Mouse (Mus musculus) heart, postnatal 36 days (tissue): ENCODE data around the gene Csmd2. TPM values are rescaled to one million over a fixed set of nuclear protein-coding genes. Genes with fewer than 3 reads are reported as not detected.

ENCODE experiments used
- DNase-seq, 2 experiments: peaks; one replicate each; pipeline ENCODE4 v3.0.0; 2021 to 2022
- intact Hi-C: fragments of 180-260 bp; cut with DNase I; formaldehyde crosslinking; loops from one replicate; pipeline ENCODE4 v1.15.1; 2025
- total RNA-seq, 2 experiments: library from RNA; stranded (reverse); gene quantifications; 2 replicates each; pipeline ENCODE4 v1.2.3; 2021

The Csmd2 gene
- total RNA-seq, 2 experiments from 2014 or later = 0.08 TPM; not detected in 1

GRCm38 (mm10) chr4:128325511-128325910 is 337.9 kb downstream of the Csmd2 start:
- no peak for DNase-seq
- intact Hi-C loops = no loop called here

DNA sequence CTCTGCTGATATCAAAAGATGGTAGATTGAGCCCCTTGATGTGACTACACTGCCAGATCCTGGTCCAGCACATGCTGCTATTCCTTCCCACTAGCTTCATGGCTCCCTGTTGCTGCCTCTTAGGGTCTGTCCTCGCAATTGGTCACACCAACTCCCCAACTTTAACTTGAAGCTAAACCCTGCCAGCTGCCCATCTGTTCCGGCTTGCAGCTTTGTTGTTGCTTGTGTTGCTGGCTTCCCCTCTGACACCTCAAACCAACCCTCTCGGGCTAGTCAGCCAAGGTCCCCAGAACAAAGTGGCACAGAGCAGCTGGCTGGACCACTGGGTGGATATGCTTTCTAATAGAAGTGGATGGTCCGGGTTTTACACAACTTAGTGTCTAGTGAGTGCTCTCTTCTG is 339.1 kb downstream of the Csmd2 start:
- intact Hi-C loops = no loop called here
- DNase-seq = no peak

DNA sequence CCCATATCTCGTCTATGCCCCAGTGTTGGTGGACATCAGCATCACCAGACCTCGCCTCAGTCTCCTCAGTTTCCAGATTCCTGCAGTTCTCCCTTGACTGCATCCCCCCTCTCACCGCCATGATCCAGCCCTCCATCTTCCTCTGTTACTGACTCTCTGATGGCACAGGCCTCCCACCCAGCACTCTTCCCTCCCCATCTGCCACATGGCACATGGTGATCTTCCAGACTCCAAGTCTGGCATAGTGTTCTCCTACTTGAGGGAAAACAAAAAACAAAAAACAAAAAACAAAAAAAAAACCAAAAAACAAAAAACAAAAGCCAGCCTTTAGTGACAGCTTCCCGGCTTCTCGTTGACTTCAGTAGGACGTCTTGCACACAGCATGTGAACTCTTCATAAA is 339.8 kb downstream of the Csmd2 start:
- intact Hi-C loops = no loop called here
- no peak for DNase-seq

- intact Hi-C loops = no loop called here
- DNase-seq = no peak
Measured at GRCm38 (mm10) chr4:128330519-128330918, 342.9 kb downstream of the Csmd2 start.

GRCm38 (mm10) chr4:128340457-128340856 is 352.8 kb downstream of the Csmd2 start:
- DNase-seq = no peak
- intact Hi-C loops = no loop called here

GRCm38 (mm10) chr4:128341315-128341714 is 353.7 kb downstream of the Csmd2 start:
- no peak for DNase-seq
- intact Hi-C loops = no loop called here

DNA sequence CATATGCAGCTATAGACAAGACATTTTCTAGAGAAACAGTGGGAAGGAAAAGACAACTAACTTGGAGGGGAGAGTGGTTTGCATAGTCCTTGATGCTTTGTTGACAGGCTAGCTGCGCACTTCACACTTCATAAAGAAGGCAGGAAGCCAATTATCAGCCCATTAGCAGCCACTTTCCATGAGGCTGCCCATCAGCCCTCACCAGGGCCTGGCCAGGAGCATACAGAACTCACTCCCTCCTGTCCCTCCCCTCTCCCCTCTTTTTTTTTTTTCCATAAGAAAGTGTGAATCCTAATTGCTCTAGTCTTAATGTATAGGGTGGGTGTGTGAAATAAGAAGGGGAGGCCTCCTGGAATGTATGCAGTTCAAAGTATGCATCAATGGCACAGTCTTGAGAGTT is 354.6 kb downstream of the Csmd2 start:
- intact Hi-C loops = no loop called here
- no peak for DNase-seq

DNA sequence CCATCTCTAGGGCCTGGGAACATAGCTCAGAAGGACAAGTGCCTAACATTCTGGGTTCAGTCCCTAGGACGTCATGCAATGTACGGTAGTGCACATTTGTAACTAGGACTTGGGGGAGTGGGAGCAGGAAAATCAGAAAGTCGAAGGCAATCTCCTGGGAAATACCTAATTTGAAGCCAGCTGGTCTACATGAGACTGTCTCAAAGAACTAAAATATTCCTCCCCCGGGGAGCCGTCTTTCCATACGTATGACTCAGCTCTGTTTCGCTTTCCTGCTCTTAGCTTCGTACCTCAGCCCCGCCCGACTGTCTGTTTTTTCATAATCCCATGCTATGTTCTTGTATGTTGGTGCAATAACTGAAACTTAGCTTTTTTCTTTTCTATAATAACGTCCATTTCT is 371.1 kb downstream of the Csmd2 start:
- intact Hi-C loops = no loop called here

DNA sequence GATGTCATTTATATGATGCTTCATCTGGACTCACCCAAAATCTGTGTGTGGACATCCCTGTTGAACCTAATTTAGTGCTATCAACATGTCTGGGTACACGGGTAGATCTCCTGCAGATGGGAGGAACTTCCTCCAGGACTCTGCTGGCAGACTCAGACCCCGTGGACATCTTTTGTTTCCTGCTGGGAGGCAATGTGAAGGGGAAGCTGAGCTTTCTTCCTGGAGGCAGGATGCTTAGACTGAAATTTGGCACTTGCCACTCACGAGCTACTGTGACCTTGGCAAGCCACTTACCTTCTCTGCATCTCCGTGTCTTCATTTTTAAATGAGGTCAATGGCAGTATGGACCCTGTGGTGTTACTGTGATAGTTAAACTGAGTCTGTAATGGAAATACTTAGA is 378.2 kb downstream of the Csmd2 start:
- no peak for DNase-seq

More for the DNA sequence above, 371.1 kb downstream of the Csmd2 start:
- DNase-seq = no peak

DNA sequence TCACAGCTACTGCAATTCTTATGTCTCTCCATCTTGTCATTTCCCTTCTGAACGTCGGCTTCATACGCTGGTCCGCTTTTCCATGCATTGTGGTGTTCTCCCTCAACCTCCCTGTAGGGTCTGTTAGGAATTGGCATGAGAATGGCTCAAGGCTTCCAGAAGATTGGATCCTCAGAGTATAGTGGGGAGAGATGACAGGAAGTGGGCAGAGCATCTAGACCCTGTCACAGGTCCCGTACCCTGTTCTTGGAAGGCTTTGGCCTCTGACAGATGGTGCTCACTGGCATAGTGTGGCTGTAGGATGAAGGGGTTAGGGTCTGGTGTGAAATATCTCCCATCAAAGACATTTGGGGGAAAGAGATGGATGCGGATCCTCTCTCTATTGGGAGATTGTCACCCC is 380.4 kb downstream of the Csmd2 start:
- no peak for DNase-seq

More for the DNA sequence above, 378.2 kb downstream of the Csmd2 start:
- intact Hi-C loops = no loop called here

DNA sequence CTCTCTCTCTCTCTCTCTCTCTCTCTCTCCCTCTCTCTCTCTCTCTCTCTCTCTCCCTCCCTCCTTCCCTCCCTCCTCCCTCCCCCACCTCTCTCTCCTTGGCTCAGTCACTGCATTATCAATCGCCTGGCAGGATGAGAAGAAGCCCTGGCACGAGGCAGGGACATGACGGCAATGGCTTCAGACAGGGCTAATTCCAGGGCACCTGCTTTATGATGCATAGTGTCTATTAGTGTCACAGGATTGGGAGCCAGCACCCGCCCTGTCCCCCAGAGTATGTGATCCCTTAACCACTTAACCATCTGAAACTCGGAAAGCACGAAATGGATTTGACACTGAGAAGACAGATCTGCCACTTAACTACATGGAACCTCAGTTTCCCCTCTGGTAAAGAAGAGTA is 384.1 kb downstream of the Csmd2 start:
- no peak for DNase-seq
- intact Hi-C loops = no loop called here

More for the DNA sequence above, 380.4 kb downstream of the Csmd2 start:
- intact Hi-C loops = no loop called here

DNA sequence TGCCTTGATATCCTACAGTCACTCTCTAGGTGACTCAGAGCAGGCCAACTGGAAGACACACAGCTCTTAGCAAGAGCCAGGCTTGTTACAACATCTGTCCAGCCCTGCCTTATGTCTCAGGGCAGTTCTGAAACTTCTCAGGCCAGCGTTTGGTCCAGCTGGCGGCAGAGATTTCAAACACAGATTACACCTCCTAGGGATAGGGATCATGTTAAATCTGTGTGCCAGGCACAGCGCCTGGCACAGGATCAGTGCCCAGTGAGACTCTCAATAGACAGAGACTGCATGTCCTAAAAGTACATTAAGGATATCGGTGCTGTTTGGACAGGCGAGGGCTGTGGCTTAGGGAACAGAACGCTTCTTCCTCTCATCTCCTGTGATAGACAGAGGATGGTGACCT is 385.5 kb downstream of the Csmd2 start:
- no peak for DNase-seq
- intact Hi-C loops = no loop called here

- intact Hi-C loops = no loop called here
Measured at GRCm38 (mm10) chr4:128374051-128374450, 386.4 kb downstream of the Csmd2 start.

DNA sequence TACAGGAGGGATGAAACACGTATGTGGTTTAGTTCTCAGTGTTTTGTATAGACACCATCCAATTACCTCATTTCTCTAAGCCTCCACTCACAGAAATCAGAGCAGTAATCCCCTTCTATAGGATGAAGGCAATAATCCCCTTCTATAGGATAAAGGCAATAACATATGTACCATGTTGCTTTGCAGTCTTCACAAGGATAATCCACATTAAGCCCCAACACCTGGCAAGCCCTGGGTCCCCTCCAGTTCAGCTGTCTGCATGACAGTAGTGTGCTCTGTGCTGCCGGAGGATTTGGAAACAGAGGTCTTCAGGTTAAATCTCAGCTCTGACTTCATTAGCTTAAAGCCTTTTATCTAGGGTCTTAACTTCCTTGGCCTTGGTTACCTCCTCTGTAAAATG is 391.3 kb downstream of the Csmd2 start:
- no peak for DNase-seq
- intact Hi-C loops = no loop called here

More at GRCm38 (mm10) chr4:128374051-128374450, 386.4 kb downstream of the Csmd2 start:
- DNase-seq = no peak

DNA sequence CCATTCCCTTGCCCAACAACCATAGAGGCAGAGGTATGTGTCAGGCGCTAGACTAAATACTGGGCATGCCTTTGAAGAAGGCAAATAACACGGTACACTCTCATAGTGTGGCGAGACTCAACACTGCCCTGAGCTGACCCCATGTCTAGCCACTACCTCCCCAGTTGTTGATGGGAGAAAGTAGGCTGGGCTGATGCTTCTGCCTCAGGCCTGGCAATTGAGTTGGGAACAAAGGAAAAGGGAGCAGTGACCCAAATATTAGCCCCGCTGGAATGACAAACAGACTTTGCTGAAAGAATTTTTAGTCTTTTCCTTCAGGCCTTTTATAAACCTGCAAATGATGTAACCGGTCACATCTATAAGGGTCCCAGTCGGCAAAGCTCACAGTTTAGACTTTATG is 393.7 kb downstream of the Csmd2 start:
- intact Hi-C loops = no loop called here
- no peak for DNase-seq

- intact Hi-C loops = no loop called here
- DNase-seq = no peak
Measured at GRCm38 (mm10) chr4:128383800-128384199, 396.1 kb downstream of the Csmd2 start.

DNA sequence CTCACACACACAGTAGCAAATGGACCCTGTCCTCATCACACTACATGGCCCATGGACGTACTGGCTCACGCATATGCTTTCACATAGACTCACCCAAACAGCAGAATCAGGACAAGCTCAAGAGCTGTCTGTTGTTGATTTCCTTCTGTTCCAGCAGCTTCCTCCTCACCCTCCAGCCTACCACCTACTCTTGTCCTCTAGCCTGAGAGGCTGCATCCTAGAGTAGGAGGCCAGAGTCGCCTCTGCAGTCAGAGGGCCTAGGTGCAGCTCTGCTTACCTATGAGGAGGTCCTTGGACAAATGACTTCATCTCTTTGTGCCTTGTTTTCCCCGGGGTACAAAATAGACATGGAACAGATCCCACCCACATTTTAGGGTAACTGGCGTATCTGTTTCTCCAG is 403.8 kb downstream of the Csmd2 start:
- intact Hi-C loops = no loop called here
- DNase-seq = no peak

GRCm38 (mm10) chr4:128392279-128392678 is 404.6 kb downstream of the Csmd2 start:
- intact Hi-C loops = no loop called here

DNA sequence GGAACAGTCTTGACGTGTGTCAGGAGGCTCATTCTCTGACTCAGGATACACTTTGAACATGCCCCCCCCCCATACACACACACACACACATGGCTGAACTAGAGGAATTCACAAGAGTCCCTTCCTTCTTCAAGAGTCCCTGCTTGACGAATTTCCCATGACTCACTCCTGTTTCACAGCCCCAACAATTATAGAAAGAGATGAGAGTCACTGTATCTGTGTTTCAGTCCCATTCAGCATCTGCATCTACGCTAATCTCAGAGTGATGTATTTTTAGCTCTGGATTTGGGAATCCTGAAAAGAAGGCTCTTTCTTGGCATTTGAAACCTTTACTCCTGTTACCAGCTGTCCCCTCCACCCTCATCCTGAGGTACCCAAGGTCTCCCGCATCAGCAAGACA is 406.2 kb downstream of the Csmd2 start:
- intact Hi-C loops = no loop called here

More at GRCm38 (mm10) chr4:128392279-128392678, 404.6 kb downstream of the Csmd2 start:
- no peak for DNase-seq

DNA sequence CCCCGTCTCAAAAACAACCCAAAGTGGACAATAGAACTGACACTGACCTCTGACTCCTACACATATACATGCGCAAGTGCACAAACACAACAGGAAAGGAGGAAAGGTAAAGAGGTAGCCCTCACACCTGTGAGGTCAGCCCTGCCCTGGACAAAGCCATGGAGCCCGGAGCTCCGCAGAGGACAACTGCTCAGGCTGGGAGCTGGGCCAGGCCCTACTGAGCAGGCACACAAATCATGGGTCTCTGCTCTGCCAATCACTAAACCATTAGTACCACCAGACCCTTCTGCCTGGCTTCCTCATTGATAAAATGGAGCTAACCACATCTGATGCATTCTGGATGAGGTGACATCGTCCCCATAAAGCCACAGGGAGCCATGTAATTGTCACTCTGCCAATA is 409.0 kb downstream of the Csmd2 start:
- no peak for DNase-seq
- intact Hi-C loops = no loop called here

More for the DNA sequence above, 406.2 kb downstream of the Csmd2 start:
- no peak for DNase-seq

- intact Hi-C loops = no loop called here
- no peak for DNase-seq
Measured at GRCm38 (mm10) chr4:128397804-128398203, 410.1 kb downstream of the Csmd2 start.

- intact Hi-C loops = no loop called here
- no peak for DNase-seq
Measured at GRCm38 (mm10) chr4:128398948-128399347, 411.3 kb downstream of the Csmd2 start.

DNA sequence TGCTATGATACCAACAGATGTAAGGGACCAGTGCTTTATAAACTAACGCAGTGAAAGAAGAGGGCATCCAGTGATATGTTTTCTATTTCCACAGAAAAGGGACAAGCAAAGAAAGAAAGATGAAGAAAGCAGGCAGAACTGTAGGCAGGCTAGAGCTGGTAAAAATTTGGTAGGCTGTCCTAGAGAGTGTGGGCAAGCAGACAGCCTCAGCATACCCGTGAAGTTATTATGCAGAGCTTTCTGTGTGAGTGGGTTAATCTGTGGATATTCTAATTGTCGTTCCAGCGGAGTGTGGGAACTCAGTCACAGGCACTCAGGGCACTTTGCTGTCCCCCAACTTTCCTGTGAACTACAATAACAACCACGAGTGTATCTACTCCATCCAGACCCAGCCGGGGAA is 412.4 kb downstream of the Csmd2 start:
- intact Hi-C loops = no loop called here
- DNase-seq = no peak
